Mouse (Mus musculus): ENCODE measurements at regions not wholly inside any gene's neighbourhood (a gene's known extent, or its start where the extent isn't known, plus 50 kb on each side); places are given as distances from the start of the nearest gene placed in this dataset.

GRCm38 (mm10) chr6:39283761-39284415, 77.3 kb upstream of the Kdm7a start:
- Histone ChIP-seq H3K4me3 (ENCODE audit: low read depth, low read length) (no peak overlapping the region), H3K4me2 (ENCODE audit: low read depth) (no peak overlapping the region), H3K4me1 (ENCODE audit: insufficient read depth) (no peaks in the 10 kb centered on the region), H3K36me3 (ENCODE audit: insufficient read depth) (no peaks in the 10 kb centered on the region), H3K27me3 (ENCODE audit: insufficient read depth, low read length) (no peaks in the 10 kb centered on the region), H3K9ac (no peak overlapping the region), H3K9me3 (ENCODE audit: low read length) (no peaks in the 10 kb centered on the region), H3K27ac (ENCODE audit: low read depth, low read length) (no peak overlapping the region)
- 75% methylated on average over 9 of the region's 9 CpGs for WGBS
- no peak for TF ChIP-seq CTCF (IDR thresholded peaks at IDR 0.05; ENCODE audit: low read depth)
- DNase-seq, result no peak
- no peak for ATAC-seq

GRCm38 (mm10) chr6:39278317-39278716, 71.7 kb upstream of the Kdm7a start:
- WGBS, result 88% methylated on average over 6 of the region's 6 CpGs
- no peaks in the 10 kb centered on the region for H3K36me3 ChIP-seq (ENCODE audit: insufficient read depth)

GRCm38 (mm10) chr6:39274774-39275502, 68.3 kb upstream of the Kdm7a start:
- DNase-seq, result no peak

More at GRCm38 (mm10) chr6:39278317-39278716, 71.7 kb upstream of the Kdm7a start:
- Histone ChIP-seq H3K9ac (no peak overlapping the region), H3K4me2 (ENCODE audit: low read depth) (no peak overlapping the region), H3K27ac (ENCODE audit: low read depth, low read length) (no peak overlapping the region), H3K27me3 (ENCODE audit: insufficient read depth, low read length) (no peaks in the 10 kb centered on the region), H3K4me1 (ENCODE audit: insufficient read depth) (no peaks in the 10 kb centered on the region), H3K9me3 (ENCODE audit: low read length) (no peaks in the 10 kb centered on the region), H3K4me3 (ENCODE audit: low read depth, low read length) (no peak overlapping the region)
- ATAC-seq, result no peak
- no peak for DNase-seq
- TF ChIP-seq CTCF (IDR thresholded peaks at IDR 0.05; ENCODE audit: low read depth), result no peak

GRCm38 (mm10) chr6:39273427-39273826, 66.8 kb upstream of the Kdm7a start:
- Histone ChIP-seq H3K4me1 (ENCODE audit: insufficient read depth) (no peaks in the 10 kb centered on the region), H3K4me3 (ENCODE audit: low read depth, low read length) (no peak overlapping the region), H3K4me2 (ENCODE audit: low read depth) (no peak overlapping the region), H3K9me3 (ENCODE audit: low read length) (no peaks in the 10 kb centered on the region), H3K9ac (no peak overlapping the region), H3K27me3 (ENCODE audit: insufficient read depth, low read length) (no peaks in the 10 kb centered on the region), H3K36me3 (ENCODE audit: insufficient read depth) (no peaks in the 10 kb centered on the region), H3K27ac (ENCODE audit: low read depth, low read length) (no peak overlapping the region)
- ATAC-seq (no peak), DNase-seq (no peak)
- WGBS, result 100% methylated on average over 1 of the region's 1 CpGs
- peak; percentile 14; the same call in 1 of the 2 replicates for TF ChIP-seq CTCF (IDR thresholded peaks at IDR 0.05; ENCODE audit: low read depth)

More at GRCm38 (mm10) chr6:39274774-39275502, 68.3 kb upstream of the Kdm7a start:
- no peak overlapping the region for H3K27ac ChIP-seq (ENCODE audit: low read depth, low read length)
- no peaks in the 10 kb centered on the region for H3K4me1 ChIP-seq (ENCODE audit: insufficient read depth)
- no peaks in the 10 kb centered on the region for H3K9me3 ChIP-seq (ENCODE audit: low read length)
- WGBS, result 82% methylated on average over 12 of the region's 12 CpGs
- no peak overlapping the region for H3K9ac ChIP-seq
- no peak overlapping the region for H3K4me2 ChIP-seq (ENCODE audit: low read depth)
- ATAC-seq, result no peak
- no peaks in the 10 kb centered on the region for H3K27me3 ChIP-seq (ENCODE audit: insufficient read depth, low read length)
- no peaks in the 10 kb centered on the region for H3K36me3 ChIP-seq (ENCODE audit: insufficient read depth)
- no peak overlapping the region for H3K4me3 ChIP-seq (ENCODE audit: low read depth, low read length)
- no peak for TF ChIP-seq CTCF (IDR thresholded peaks at IDR 0.05; ENCODE audit: low read depth)

GRCm38 (mm10) chr6:39270457-39270856, 63.9 kb upstream of the Kdm7a start:
- H3K4me2 ChIP-seq (ENCODE audit: low read depth), result no peak overlapping the region
- H3K9me3 ChIP-seq (ENCODE audit: low read length), result no peaks in the 10 kb centered on the region
- H3K27me3 ChIP-seq (ENCODE audit: insufficient read depth, low read length), result no peaks in the 10 kb centered on the region
- no peak for TF ChIP-seq CTCF (IDR thresholded peaks at IDR 0.05; ENCODE audit: low read depth)
- no peaks in the 10 kb centered on the region for H3K36me3 ChIP-seq (ENCODE audit: insufficient read depth)
- H3K9ac ChIP-seq, result no peak overlapping the region
- no peak overlapping the region for H3K27ac ChIP-seq (ENCODE audit: low read depth, low read length)
- 85% methylated on average over 1 of the region's 1 CpGs for WGBS
- ATAC-seq (no peak), DNase-seq (no peak)
- no peaks in the 10 kb centered on the region for H3K4me1 ChIP-seq (ENCODE audit: insufficient read depth)
- H3K4me3 ChIP-seq (ENCODE audit: low read depth, low read length), result no peak overlapping the region

GRCm38 (mm10) chr6:39269706-39270105, 63.1 kb upstream of the Kdm7a start:
- no peak for ATAC-seq
- no peak overlapping the region for H3K27ac ChIP-seq (ENCODE audit: low read depth, low read length)
- no peak overlapping the region for H3K4me3 ChIP-seq (ENCODE audit: low read depth, low read length)
- WGBS, result 60% methylated on average over 5 of the region's 5 CpGs
- TF ChIP-seq CTCF (IDR thresholded peaks at IDR 0.05; ENCODE audit: low read depth), result no peak
- H3K4me2 ChIP-seq (ENCODE audit: low read depth), result no peak overlapping the region
- H3K9ac ChIP-seq, result no peak overlapping the region
- H3K36me3 ChIP-seq (ENCODE audit: insufficient read depth), result no peaks in the 10 kb centered on the region
- H3K4me1 ChIP-seq (ENCODE audit: insufficient read depth), result no peaks in the 10 kb centered on the region
- H3K9me3 ChIP-seq (ENCODE audit: low read length), result no peaks in the 10 kb centered on the region
- no peak for DNase-seq
- H3K27me3 ChIP-seq (ENCODE audit: insufficient read depth, low read length), result no peaks in the 10 kb centered on the region

Data from forebrain, postnatal 0 days (tissue).